Mouse (Mus musculus) limb, embryonic 14.5 days (tissue): ENCODE results near the gene Ufsp1. TPM values are rescaled to one million over a fixed set of nuclear protein-coding genes. Genes with fewer than 3 reads are reported as not detected.
A peak's percentile ranks its signal among the peaks of the same experiment; 100 is the strongest.

Experiments used
- ATAC-seq: fragments of 200-750 bp; cut with Nextera tagmentation; 2 replicates; pipeline ENCODE4 v1.8.0; 2017; ENCODE audit warnings: low read depth, moderate number of reproducible peaks, moderate TSS enrichment; ENCODE audit not compliant: low FRiP score
- DNase-seq: peaks from one replicate; pipeline ENCODE4 v3.0.0-alpha.2; 2015; ENCODE audit warnings: low spot score
- H3K27ac ChIP-seq: fragments of 300-500 bp; sonication (generic); replicated peaks from 2 replicates; pipeline ENCODE4 v1.5.1; 2014; ENCODE audit warnings: low read depth, mild to moderate bottlenecking, low read length, moderate library complexity, mixed read lengths
- H3K27me3 ChIP-seq: fragments of 300-500 bp; sonication (generic); 2 replicates; pipeline ENCODE4 v1.6.1; 2014; ENCODE audit warnings: low read length, mixed read lengths; ENCODE audit not compliant: control insufficient read depth, insufficient read depth
- H3K36me3 ChIP-seq: fragments of 300-500 bp; sonication (generic); 2 replicates; pipeline ENCODE4 v1.6.1; 2014; ENCODE audit warnings: mild to moderate bottlenecking, low read length, moderate library complexity, mixed read lengths; ENCODE audit not compliant: control insufficient read depth, insufficient read depth
- H3K4me1 ChIP-seq: fragments of 300-500 bp; sonication (generic); 2 replicates; pipeline ENCODE4 v1.6.1; 2014; ENCODE audit warnings: antibody characterized with exemption, low read length, mixed read lengths; ENCODE audit not compliant: control insufficient read depth, insufficient read depth
- H3K4me2 ChIP-seq: fragments of 300-500 bp; sonication (generic); replicated peaks from 2 replicates; pipeline ENCODE4 v1.6.1; 2014; ENCODE audit warnings: low read depth, mild to moderate bottlenecking, low read length, moderate library complexity; ENCODE audit not compliant: severe bottlenecking
- H3K4me3 ChIP-seq: fragments of 300-500 bp; sonication (generic); replicated peaks from 2 replicates; pipeline ENCODE4 v1.5.1; 2014; ENCODE audit warnings: low read length
- H3K9ac ChIP-seq: fragments of 300-500 bp; sonication (generic); 2 replicates; pipeline ENCODE4 v1.6.1; 2014; ENCODE audit warnings: mild to moderate bottlenecking, low read depth, low read length, moderate library complexity; ENCODE audit not compliant: severe bottlenecking
- H3K9me3 ChIP-seq: fragments of 300-500 bp; sonication (generic); 2 replicates; pipeline ENCODE4 v1.6.1; 2016; ENCODE audit warnings: low read length; ENCODE audit not compliant: control insufficient read depth
- POLR2A ChIP-seq: fragments of 200-500 bp; IDR thresholded peaks from 2 replicates; pipeline ENCODE4 v1.8.0; 2012; ENCODE audit warnings: inconsistent platforms, mild to moderate bottlenecking, moderate library complexity, borderline replicate concordance; ENCODE audit not compliant: insufficient read depth, insufficient read length; ENCODE audit errors: extremely low read depth
- WGBS: fragments of 180-500 bp; shearing (Covaris S2); extraction: QIAGEN DNeasy Blood & Tissue Kit; methylation state at CpG from one replicate; pipeline ENCODE4 v1.1.7; 2014; 5-methylcytosine and 5-hydroxymethylcytosine counted together
- polyA plus RNA-seq, 2 experiments: library from polyadenylated mRNA; depleted of rRNA in 1 of 2; stranded (reverse) in 1 of 2; unstranded in 1 of 2; fragments of >200 nt; fragmentation: Nextera tagmentation in 1 of 2; extraction: Ambion mirVana in 1 of 2; gene quantifications; 2 replicates each; pipeline versions ENCODE4 v1.2.1 to v1.2.3; 2012 to 2014

The Ufsp1 gene
- polyA plus RNA-seq, 2 experiments, result 10.2 to 10.4 TPM

DNA sequence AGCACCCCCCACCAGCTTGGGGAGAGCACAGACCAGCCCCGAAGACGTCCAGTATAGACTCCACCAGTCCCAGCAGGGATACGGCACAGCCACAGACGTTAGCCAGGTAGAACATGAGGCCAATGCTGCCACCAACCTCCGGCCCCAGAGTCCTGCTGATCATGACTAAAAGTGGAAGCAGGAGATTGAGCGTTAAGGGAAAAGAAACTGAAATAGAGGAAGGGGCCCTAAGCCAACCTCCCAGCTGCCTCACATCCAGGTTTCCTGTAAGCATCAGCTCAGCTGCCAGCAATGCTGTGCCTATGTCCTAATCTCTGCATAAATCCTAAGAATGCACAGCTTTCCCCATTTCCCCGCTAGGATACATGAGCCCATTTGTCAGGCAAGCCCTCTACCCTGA lies 36.5 kb downstream of the Ufsp1 start:
- Histone ChIP-seq H3K4me3 (no peak overlapping the region), H3K4me1 (no peaks in the 10 kb centered on the region)

DNA sequence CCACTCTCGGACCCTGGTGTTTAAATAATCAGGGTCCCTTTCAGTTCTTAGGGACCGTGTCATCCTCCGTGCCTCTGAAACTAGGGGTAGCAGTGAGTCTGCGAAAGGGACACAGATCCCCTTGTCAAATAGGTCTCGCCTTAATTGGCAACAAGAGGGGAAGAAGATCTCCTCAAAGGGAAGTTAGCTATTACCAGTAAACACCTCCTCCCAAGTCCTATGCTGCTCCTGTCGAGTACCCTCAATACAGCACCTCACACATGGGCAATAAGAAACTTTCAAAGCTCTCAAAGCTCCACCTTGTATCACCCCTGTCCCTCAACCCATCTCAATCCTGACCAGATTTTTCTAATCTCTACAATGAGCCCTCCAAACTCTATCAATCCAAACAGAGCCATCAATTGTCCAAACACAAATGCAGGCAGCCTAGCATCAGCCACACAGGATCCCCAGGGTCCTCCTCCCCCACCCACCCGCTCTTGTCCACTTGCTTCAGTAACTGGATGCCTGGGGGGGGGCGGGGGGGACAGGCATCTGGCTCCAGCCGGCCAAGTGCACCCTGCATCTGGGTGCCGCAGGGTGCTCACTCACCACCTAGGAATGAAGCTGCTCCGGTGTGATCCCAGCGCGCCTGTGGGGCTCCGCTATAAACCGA lies 38.6 kb downstream of the Ufsp1 start:
- Histone ChIP-seq H3K27ac (no peak overlapping the region; the same call in 1 of the 2 replicates), H3K27me3 (no peaks in the 10 kb centered on the region), H3K4me2 (peak overlapping the region; percentile 95), H3K36me3 (0 out of 2 replicates have a peak, but pooled peaks cover 6% of the 10 kb centered on the region), H3K4me1 (peaks cover 4% of the 10 kb centered on the region; the same call in 1 of the 2 replicates), H3K4me3 (peak overlapping the region; percentile 67), H3K9me3 (no peaks in the 10 kb centered on the region), H3K9ac (peak overlapping the region; percentile 74)
- ATAC-seq (peak; percentile 17; the same call in 1 of the 2 replicates), DNase-seq (no peak)
- 15% methylated on average over 15 of the region's 15 CpGs for WGBS
- TF ChIP-seq POLR2A, result no peak

More for the DNA sequence above, 36.5 kb downstream of the Ufsp1 start:
- TF ChIP-seq POLR2A, result no peak
- Histone ChIP-seq H3K27me3 (no peaks in the 10 kb centered on the region), H3K9ac (no peak overlapping the region), H3K27ac (no peak overlapping the region), H3K4me2 (no peak overlapping the region), H3K9me3 (no peaks in the 10 kb centered on the region), H3K36me3 (peaks cover 14% of the 10 kb centered on the region)
- WGBS, result 90% methylated on average over 7 of the region's 7 CpGs
- ATAC-seq (no peak), DNase-seq (no peak)

DNA sequence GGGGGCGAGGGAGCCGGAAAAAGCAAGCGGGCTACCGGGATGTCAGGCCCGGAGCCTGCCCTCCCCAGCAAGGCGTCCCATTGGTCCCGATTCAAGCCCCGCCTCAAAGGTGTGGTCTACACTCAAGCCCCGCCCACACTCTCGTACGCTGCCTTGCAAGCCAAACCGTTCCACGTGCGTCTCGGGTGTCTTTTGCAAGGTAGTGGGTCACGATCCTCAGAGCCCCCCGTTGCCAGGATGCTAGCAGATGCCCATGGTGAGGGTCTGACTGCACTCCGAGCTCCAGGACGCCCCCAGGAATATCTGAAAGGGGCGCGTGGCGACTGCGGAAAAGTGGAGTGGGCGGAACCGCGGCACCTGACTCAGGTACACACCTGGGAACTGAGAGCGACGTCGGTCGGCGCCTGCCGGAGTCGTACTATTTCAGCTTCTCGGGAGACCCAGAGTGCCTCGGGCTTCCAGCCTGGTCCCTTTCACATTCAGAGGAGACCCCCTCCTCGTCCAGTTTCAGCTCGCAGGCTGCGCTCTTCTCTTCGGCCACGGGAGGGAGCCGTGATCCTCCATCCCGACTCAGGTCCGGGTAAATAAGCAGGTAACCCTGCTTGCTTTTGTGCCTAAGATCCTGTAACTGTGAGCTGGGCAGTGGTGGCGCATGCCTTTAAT lies 39.2 kb downstream of the Ufsp1 start, which contains the start of gene Slc12a9:
Gene Slc12a9 (minus strand): TSS at position 86 of the 663 bp plus-strand sequence.
- no peak within 1 kb of the TSS; the same call in 1 of the 2 replicates for H3K27ac ChIP-seq
- 0 out of 2 replicates have a peak, but pooled peaks cover 3% of the 10 kb centered on the region for H3K36me3 ChIP-seq
- H3K4me1 ChIP-seq, result peaks cover 5% of the 10 kb centered on the region
- H3K27me3 ChIP-seq, result no peaks in the 10 kb centered on the region
- WGBS, result 3% methylated on average over 32 of the region's 44 CpGs
- H3K9ac ChIP-seq, result peak within 1 kb of the TSS; percentile 74
- no peaks in the 10 kb centered on the region for H3K9me3 ChIP-seq
- ATAC-seq, result peak; percentile 90
- peak within 1 kb of the TSS; percentile 95 for H3K4me2 ChIP-seq
- TF ChIP-seq POLR2A, result no peak
- DNase-seq, result peak; percentile 96
- H3K4me3 ChIP-seq, result peak within 1 kb of the TSS; percentile 67

DNA sequence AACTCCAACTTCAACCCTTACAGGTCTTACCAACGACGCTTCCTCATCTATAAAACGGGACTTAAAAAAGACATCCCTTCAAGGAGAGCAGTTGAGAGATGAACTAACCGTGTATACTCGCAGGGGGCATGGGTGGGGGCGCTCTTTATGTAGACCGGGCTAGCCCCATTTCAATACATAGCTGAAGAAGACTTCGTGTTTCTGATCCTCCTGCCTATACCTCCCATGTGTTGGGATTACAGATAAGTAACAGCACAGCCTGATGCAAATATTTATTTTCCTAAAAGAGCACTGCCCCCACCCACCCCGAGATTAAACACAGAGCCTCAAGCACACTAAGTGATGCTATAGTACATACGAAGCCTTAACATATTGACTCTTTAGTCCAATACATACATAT lies 39.9 kb downstream of the Ufsp1 start:
- H3K4me3 ChIP-seq, result no peak overlapping the region; the same call in 1 of the 2 replicates
- H3K36me3 ChIP-seq, result 0 out of 2 replicates have a peak, but pooled peaks cover 3% of the 10 kb centered on the region
- ATAC-seq (no peak), DNase-seq (no peak)
- no peaks in the 10 kb centered on the region for H3K9me3 ChIP-seq
- H3K4me1 ChIP-seq, result peaks cover 12% of the 10 kb centered on the region
- H3K9ac ChIP-seq, result no peak overlapping the region
- no peaks in the 10 kb centered on the region for H3K27me3 ChIP-seq
- 58% methylated on average over 10 of the region's 10 CpGs for WGBS
- no peak overlapping the region for H3K27ac ChIP-seq
- TF ChIP-seq POLR2A, result no peak
- H3K4me2 ChIP-seq, result no peak overlapping the region

DNA sequence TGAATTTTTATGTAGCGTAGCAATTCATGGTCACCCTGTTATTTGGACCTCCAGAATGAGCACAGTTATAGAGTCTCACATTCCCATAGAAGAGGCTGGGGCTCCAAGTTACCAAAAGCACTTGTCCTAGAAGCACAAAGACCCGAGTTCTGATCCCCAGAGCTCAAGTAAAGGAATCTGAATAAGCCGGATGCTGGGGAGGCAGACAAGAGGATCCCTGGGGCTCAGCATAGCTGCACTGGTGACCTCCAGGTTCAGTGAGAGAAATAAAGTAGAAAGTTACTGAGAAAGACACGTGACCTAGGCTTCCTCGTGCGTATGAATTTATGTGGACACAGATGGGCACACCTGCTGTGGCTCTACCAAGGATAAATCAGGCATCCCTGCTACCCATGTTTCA lies 40.6 kb downstream of the Ufsp1 start:
- 66% methylated on average over 6 of the region's 6 CpGs for WGBS
- H3K4me2 ChIP-seq, result no peak overlapping the region

More for the DNA sequence above, 40.6 kb downstream of the Ufsp1 start:
- H3K27ac ChIP-seq, result no peak overlapping the region
- H3K36me3 ChIP-seq, result no peaks in the 10 kb centered on the region
- ATAC-seq, result no peak
- no peak overlapping the region for H3K9ac ChIP-seq
- no peaks in the 10 kb centered on the region for H3K9me3 ChIP-seq
- H3K4me3 ChIP-seq, result no peak overlapping the region
- no peak for DNase-seq
- H3K4me1 ChIP-seq, result peaks cover 16% of the 10 kb centered on the region
- H3K27me3 ChIP-seq, result no peaks in the 10 kb centered on the region
- no peak for TF ChIP-seq POLR2A
